Mouse (Mus musculus) layer of hippocampus, adult 9-11 months (tissue): Measurements from ENCODE around the gene Armh1.

Source experiments
- DNase-seq: peaks from one replicate; pipeline ENCODE4 v3.0.0; 2022

The Armh1 gene

GRCm38 (mm10) chr4:117251801-117252316 lies at the start of gene Armh1, which contains the start of gene Tmem53:
TSS of gene Armh1 (minus strand) at chr4:117252125.
TSS of gene Tmem53 (plus strand) at chr4:117251951.
- peak; percentile 81 for DNase-seq

- DNase-seq: no peak
These were observed 48.0 kb upstream of the Armh1 start for GRCm38 (mm10) chr4:117299921-117300320.

- no peak for DNase-seq
These were observed 45.9 kb upstream of the Armh1 start for GRCm38 (mm10) chr4:117297819-117298218.

- DNase-seq: no peak
These were observed 45.1 kb upstream of the Armh1 start for GRCm38 (mm10) chr4:117296849-117297593.

- DNase-seq: no peak
These were observed 39.8 kb upstream of the Armh1 start for GRCm38 (mm10) chr4:117291696-117292095.

GRCm38 (mm10) chr4:117288927-117289801 lies 37.2 kb upstream of the Armh1 start:
- peak; percentile 67 for DNase-seq

GRCm38 (mm10) chr4:117288277-117288926 lies 36.5 kb upstream of the Armh1 start:
- DNase-seq: no peak

GRCm38 (mm10) chr4:117284363-117284762 lies 32.4 kb upstream of the Armh1 start:
- no peak for DNase-seq

GRCm38 (mm10) chr4:117283271-117284191 lies 31.6 kb upstream of the Armh1 start:
- no peak for DNase-seq

- no peak for DNase-seq
These were observed 29.3 kb upstream of the Armh1 start for GRCm38 (mm10) chr4:117281090-117281845.

- no peak for DNase-seq
These were observed 28.5 kb upstream of the Armh1 start for GRCm38 (mm10) chr4:117280397-117280930.

- DNase-seq: no peak
These were observed 27.3 kb upstream of the Armh1 start for GRCm38 (mm10) chr4:117279253-117279642.

GRCm38 (mm10) chr4:117278381-117279252 lies 26.7 kb upstream of the Armh1 start:
- DNase-seq: no peak

GRCm38 (mm10) chr4:117277687-117278086 lies 25.8 kb upstream of the Armh1 start:
- no peak for DNase-seq

- peak; percentile 62 for DNase-seq
These were observed 25.1 kb upstream of the Armh1 start for GRCm38 (mm10) chr4:117277021-117277420.

- no peak for DNase-seq
These were observed 24.4 kb upstream of the Armh1 start for GRCm38 (mm10) chr4:117276281-117276711.

GRCm38 (mm10) chr4:117274720-117275119 lies 22.8 kb upstream of the Armh1 start:
- no peak for DNase-seq

- no peak for DNase-seq
These were observed 20.5 kb upstream of the Armh1 start for GRCm38 (mm10) chr4:117272459-117272858.

GRCm38 (mm10) chr4:117270278-117270677 lies 18.4 kb upstream of the Armh1 start:
- DNase-seq: peak; percentile 63
